Mouse (Mus musculus): Measurements from ENCODE around the gene Traf3. TPM values are rescaled to one million over a fixed set of nuclear protein-coding genes. Genes with fewer than 3 reads are reported as not detected.

Traf3 gene
- total and polyA plus RNA-seq, 2 experiments: 2.3 to 6.2 TPM

- TF ChIP-seq POLR2A (IDR thresholded peaks at IDR 0.05; ENCODE audit: extremely low read depth, insufficient read depth, low read length) (no peak), CTCF (IDR thresholded peaks at IDR 0.05; ENCODE audit: low read depth, low read length) (no peak)
- no peaks in the 10 kb centered on the region for H3K27me3 ChIP-seq (ENCODE audit: control insufficient read depth, insufficient read depth, low read length)
- H3K27ac ChIP-seq (replicated peaks; ENCODE audit: insufficient read depth, low read depth, low read length): peak overlapping the region; percentile 53
- 32% methylated on average over 6 of the region's 6 CpGs for WGBS
- H3K79me2 ChIP-seq (ENCODE audit: control insufficient read depth, insufficient read depth, low read length): no peaks in the 10 kb centered on the region
- no peak overlapping the region for H3K9ac ChIP-seq (ENCODE audit: low read depth, low read length)
- no peaks in the 10 kb centered on the region for H3K36me3 ChIP-seq (ENCODE audit: control insufficient read depth, insufficient read depth, low read length)
- no peak overlapping the region for H3K4me3 ChIP-seq (ENCODE audit: insufficient read depth, low read depth, low read length)
- peaks cover 4% of the 10 kb centered on the region for H3K4me1 ChIP-seq (ENCODE audit: control insufficient read depth, insufficient read depth, low read length)
- DNase-seq (ENCODE audit: extremely low read depth, low read depth, low spot score): peak; percentile 95
Observed at GRCm38 (mm10) chr12:111125666-111126065, 40.5 kb upstream of the Traf3 start.

- DNase-seq (ENCODE audit: extremely low read depth, low read depth, low spot score): peak; percentile 10
- H3K27me3 ChIP-seq (ENCODE audit: control insufficient read depth, insufficient read depth, low read length): no peaks in the 10 kb centered on the region
- no peak overlapping the region for H3K27ac ChIP-seq (replicated peaks; ENCODE audit: insufficient read depth, low read depth, low read length)
- H3K4me3 ChIP-seq (ENCODE audit: insufficient read depth, low read depth, low read length): no peak overlapping the region
- no peaks in the 10 kb centered on the region for H3K36me3 ChIP-seq (ENCODE audit: control insufficient read depth, insufficient read depth, low read length)
- no peaks in the 10 kb centered on the region for H3K4me1 ChIP-seq (ENCODE audit: control insufficient read depth, insufficient read depth, low read length)
- H3K9ac ChIP-seq (ENCODE audit: low read depth, low read length): no peak overlapping the region
- H3K79me2 ChIP-seq (ENCODE audit: control insufficient read depth, insufficient read depth, low read length): no peaks in the 10 kb centered on the region
- 81% methylated on average over 7 of the region's 7 CpGs for WGBS
- TF ChIP-seq POLR2A (IDR thresholded peaks at IDR 0.05; ENCODE audit: extremely low read depth, insufficient read depth, low read length) (no peak), CTCF (IDR thresholded peaks at IDR 0.05; ENCODE audit: low read depth, low read length) (no peak)
Observed at GRCm38 (mm10) chr12:111134169-111134568, 32.0 kb upstream of the Traf3 start.

GRCm38 (mm10) chr12:111134791-111135733 lies 31.1 kb upstream of the Traf3 start:
- TF ChIP-seq CTCF (IDR thresholded peaks at IDR 0.05; ENCODE audit: low read depth, low read length) (no peak), POLR2A (IDR thresholded peaks at IDR 0.05; ENCODE audit: extremely low read depth, insufficient read depth, low read length) (no peak)
- Histone ChIP-seq H3K27ac (replicated peaks; ENCODE audit: insufficient read depth, low read depth, low read length) (no peak overlapping the region), H3K4me3 (ENCODE audit: insufficient read depth, low read depth, low read length) (no peak overlapping the region), H3K27me3 (ENCODE audit: control insufficient read depth, insufficient read depth, low read length) (no peaks in the 10 kb centered on the region), H3K4me1 (ENCODE audit: control insufficient read depth, insufficient read depth, low read length) (no peaks in the 10 kb centered on the region), H3K79me2 (ENCODE audit: control insufficient read depth, insufficient read depth, low read length) (no peaks in the 10 kb centered on the region), H3K36me3 (ENCODE audit: control insufficient read depth, insufficient read depth, low read length) (no peaks in the 10 kb centered on the region), H3K9ac (ENCODE audit: low read depth, low read length) (no peak overlapping the region)
- DNase-seq (ENCODE audit: extremely low read depth, low read depth, low spot score): no peak
- 71% methylated on average over 19 of the region's 19 CpGs for WGBS

- Histone ChIP-seq H3K79me2 (ENCODE audit: control insufficient read depth, insufficient read depth, low read length) (no peaks in the 10 kb centered on the region), H3K36me3 (ENCODE audit: control insufficient read depth, insufficient read depth, low read length) (no peaks in the 10 kb centered on the region), H3K4me1 (ENCODE audit: control insufficient read depth, insufficient read depth, low read length) (no peaks in the 10 kb centered on the region), H3K27me3 (ENCODE audit: control insufficient read depth, insufficient read depth, low read length) (no peaks in the 10 kb centered on the region), H3K9ac (ENCODE audit: low read depth, low read length) (no peak overlapping the region), H3K4me3 (ENCODE audit: insufficient read depth, low read depth, low read length) (no peak overlapping the region), H3K27ac (replicated peaks; ENCODE audit: insufficient read depth, low read depth, low read length) (no peak overlapping the region)
- no peak for DNase-seq (ENCODE audit: extremely low read depth, low read depth, low spot score)
- WGBS: 75% methylated on average over 3 of the region's 3 CpGs
- no peak for TF ChIP-seq POLR2A (IDR thresholded peaks at IDR 0.05; ENCODE audit: extremely low read depth, insufficient read depth, low read length)
- no peak for TF ChIP-seq CTCF (IDR thresholded peaks at IDR 0.05; ENCODE audit: low read depth, low read length)
Observed at GRCm38 (mm10) chr12:111135953-111136352, 30.2 kb upstream of the Traf3 start.

- peak; percentile 54 for TF ChIP-seq CTCF (IDR thresholded peaks at IDR 0.05; ENCODE audit: low read depth, low read length)
- TF ChIP-seq POLR2A (IDR thresholded peaks at IDR 0.05; ENCODE audit: extremely low read depth, insufficient read depth, low read length): no peak
- DNase-seq (ENCODE audit: extremely low read depth, low read depth, low spot score): no peak
- Histone ChIP-seq H3K36me3 (ENCODE audit: control insufficient read depth, insufficient read depth, low read length) (no peaks in the 10 kb centered on the region), H3K27me3 (ENCODE audit: control insufficient read depth, insufficient read depth, low read length) (no peaks in the 10 kb centered on the region), H3K79me2 (ENCODE audit: control insufficient read depth, insufficient read depth, low read length) (no peaks in the 10 kb centered on the region), H3K9ac (ENCODE audit: low read depth, low read length) (no peak overlapping the region), H3K4me1 (ENCODE audit: control insufficient read depth, insufficient read depth, low read length) (no peaks in the 10 kb centered on the region), H3K4me3 (ENCODE audit: insufficient read depth, low read depth, low read length) (no peak overlapping the region), H3K27ac (replicated peaks; ENCODE audit: insufficient read depth, low read depth, low read length) (no peak overlapping the region)
- WGBS: 86% methylated on average over 2 of the region's 2 CpGs
Observed at GRCm38 (mm10) chr12:111137079-111137478, 29.1 kb upstream of the Traf3 start.

GRCm38 (mm10) chr12:111143005-111143508 lies 23.1 kb upstream of the Traf3 start:
- no peak overlapping the region for H3K9ac ChIP-seq (ENCODE audit: low read depth, low read length)
- no peak overlapping the region for H3K27ac ChIP-seq (replicated peaks; ENCODE audit: insufficient read depth, low read depth, low read length)
- no peaks in the 10 kb centered on the region for H3K36me3 ChIP-seq (ENCODE audit: control insufficient read depth, insufficient read depth, low read length)
- H3K79me2 ChIP-seq (ENCODE audit: control insufficient read depth, insufficient read depth, low read length): no peaks in the 10 kb centered on the region
- no peaks in the 10 kb centered on the region for H3K4me1 ChIP-seq (ENCODE audit: control insufficient read depth, insufficient read depth, low read length)
- peak; percentile 35; the same call in 1 of the 2 replicates for TF ChIP-seq CTCF (IDR thresholded peaks at IDR 0.05; ENCODE audit: low read depth, low read length)
- TF ChIP-seq POLR2A (IDR thresholded peaks at IDR 0.05; ENCODE audit: extremely low read depth, insufficient read depth, low read length): no peak
- 38% methylated on average over 12 of the region's 12 CpGs for WGBS
- no peak overlapping the region for H3K4me3 ChIP-seq (ENCODE audit: insufficient read depth, low read depth, low read length)
- no peak for DNase-seq (ENCODE audit: extremely low read depth, low read depth, low spot score)
- H3K27me3 ChIP-seq (ENCODE audit: control insufficient read depth, insufficient read depth, low read length): no peaks in the 10 kb centered on the region
